Mouse (Mus musculus): ENCODE measurements around the gene Brap.

GRCm38 (mm10) chr5:121664971-121665370 is 4.6 kb downstream of the Brap start:
- TF ChIP-seq CTCF (IDR thresholded peaks at IDR 0.05; ENCODE audit: low read depth, low read length) (no peak), POLR2A (IDR thresholded peaks at IDR 0.05; ENCODE audit: insufficient read depth, low read length) (no peak)
